Mouse (Mus musculus): ENCODE data around the gene Stk31. TPM values are rescaled to one million over a fixed set of nuclear protein-coding genes. Genes with fewer than 3 reads are reported as not detected.

The Stk31 gene
- polyA plus RNA-seq, 1 experiment: not detected

Other genes with a start within 250 kb of the Stk31 start
- gene Igf2bp3, start 180.6 kb upstream of the Stk31 start, polyA plus RNA-seq (2012; rRNA removed): 0.09 and 0.43 TPM in 2 replicates
- 32.0 and 38.9 TPM in 2 replicates for gene Tra2a, start 131.6 kb upstream of the Stk31 start, polyA plus RNA-seq (2012; rRNA removed)
- gene Ccdc126, start 76.3 kb upstream of the Stk31 start, polyA plus RNA-seq (2012; rRNA removed): 4.3 and 4.7 TPM in 2 replicates
- gene Fam221a, start 27.9 kb upstream of the Stk31 start, polyA plus RNA-seq (2012; rRNA removed): 4.9 and 5.5 TPM in 2 replicates

All from gonadal fat pad, adult 2 months (tissue).